Mouse (Mus musculus) hindbrain, embryonic 13.5 days (tissue): ENCODE results near the gene Cbfa2t3. TPM values are rescaled to one million over a fixed set of nuclear protein-coding genes. Genes with fewer than 3 reads are reported as not detected.
"Not testable (repeated sequence)": the region's sequence is repeated elsewhere in the genome, so short reads cannot be mapped to it uniquely, and the experiment has no call there.

Experiments used
- ATAC-seq: fragments of 200-750 bp; cut with Nextera tagmentation; 2 replicates; pipeline ENCODE4 v1.8.0; 2017; ENCODE audit warnings: moderate TSS enrichment; ENCODE audit not compliant: low FRiP score
- H3K27ac ChIP-seq: fragments of 300-500 bp; sonication (generic); 2 replicates; pipeline ENCODE4 v1.5.1; 2015; ENCODE audit warnings: inconsistent platforms, mild to moderate bottlenecking, moderate library complexity
- H3K27me3 ChIP-seq: fragments of 300-500 bp; sonication (generic); 2 replicates; pipeline ENCODE4 v1.6.1; 2015; ENCODE audit warnings: mild to moderate bottlenecking, inconsistent platforms
- H3K36me3 ChIP-seq: fragments of 300-500 bp; sonication (generic); 2 replicates; pipeline ENCODE4 v1.6.1; 2015; ENCODE audit warnings: mild to moderate bottlenecking, inconsistent platforms
- H3K4me1 ChIP-seq: fragments of 300-500 bp; sonication (generic); replicated peaks from 2 replicates; pipeline ENCODE4 v1.6.1; 2015; ENCODE audit warnings: inconsistent platforms
- H3K4me2 ChIP-seq: fragments of 300-500 bp; sonication (generic); 2 replicates; pipeline ENCODE4 v1.6.1; 2015; ENCODE audit warnings: inconsistent platforms, mild to moderate bottlenecking, moderate library complexity
- H3K4me3 ChIP-seq: fragments of 300-500 bp; sonication (generic); 2 replicates; pipeline ENCODE4 v1.5.1; 2015; ENCODE audit warnings: mild to moderate bottlenecking, inconsistent platforms
- H3K9ac ChIP-seq: fragments of 300-500 bp; sonication (generic); 2 replicates; pipeline ENCODE4 v1.6.1; 2015; ENCODE audit warnings: mild to moderate bottlenecking, inconsistent platforms
- H3K9me3 ChIP-seq: fragments of 300-500 bp; sonication (generic); 2 replicates; pipeline ENCODE4 v1.6.1; 2016; ENCODE audit warnings: inconsistent platforms
- WGBS: fragments of 180-500 bp; shearing (Covaris S2); methylation state at CpG from one replicate; pipeline ENCODE4 v1.1.7; 2015; 5-methylcytosine and 5-hydroxymethylcytosine counted together
- polyA plus RNA-seq: library from polyadenylated mRNA; unstranded; fragments of >200 nt; fragmentation: Nextera tagmentation; extraction: Ambion mirVana; gene quantifications from 2 replicates; pipeline ENCODE4 v1.2.1, GENCODE M21; 2015

The Cbfa2t3 gene
- polyA plus RNA-seq, 1 experiment from 2014 or later, result 30.2 TPM

DNA sequence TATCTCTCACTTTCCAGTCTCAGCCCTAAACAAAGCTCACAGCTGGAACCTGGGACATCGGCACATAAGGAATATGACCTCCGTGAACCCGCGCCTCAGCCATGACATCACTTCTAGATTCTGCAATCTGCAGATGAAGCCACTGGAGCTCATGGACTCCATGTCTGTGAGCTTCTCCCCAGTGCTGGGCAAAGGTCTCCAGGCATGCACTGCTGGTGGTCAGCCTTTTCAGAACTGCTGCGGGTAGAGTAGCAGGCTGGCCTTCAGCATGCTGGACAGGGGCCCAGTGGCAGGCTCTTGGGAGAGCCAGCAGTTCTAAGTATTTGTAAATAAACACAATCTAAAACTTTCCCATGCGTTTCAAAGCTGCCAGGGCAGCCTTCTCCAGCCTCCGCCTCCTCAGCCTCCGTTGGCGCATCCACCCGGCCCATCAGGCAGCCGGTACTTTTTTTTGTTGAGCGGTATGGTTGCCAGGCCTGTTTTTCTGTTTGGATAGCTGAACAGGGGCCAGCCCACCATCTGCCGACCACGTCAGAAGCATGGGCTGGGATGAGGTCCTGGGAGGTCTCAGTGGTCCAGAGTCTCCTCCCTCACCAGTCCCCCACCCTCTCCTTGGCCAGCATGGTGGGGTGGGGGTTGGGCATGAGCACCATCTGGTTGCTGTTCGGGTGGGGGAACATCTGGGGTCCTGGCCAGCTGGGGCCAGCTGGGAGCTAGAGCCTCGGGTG, 59.2 kb downstream of the Cbfa2t3 start:
- peaks cover 35% of the 10 kb centered on the region for H3K4me1 ChIP-seq
- H3K27me3 ChIP-seq, result no peaks in the 10 kb centered on the region
- H3K9me3 ChIP-seq, result no peaks in the 10 kb centered on the region
- H3K27ac ChIP-seq, result peak overlapping the region; percentile 69
- H3K9ac ChIP-seq, result no peak overlapping the region
- peaks cover 93% of the 10 kb centered on the region for H3K36me3 ChIP-seq
- ATAC-seq, result no peak
- WGBS, result 32% methylated on average over 16 of the region's 16 CpGs
- H3K4me3 ChIP-seq, result no peak overlapping the region
- H3K4me2 ChIP-seq, result no peak overlapping the region

- H3K9ac ChIP-seq, result 0 out of 2 replicates have a peak overlapping the region, but pooled peaks have one; percentile 13
- H3K9me3 ChIP-seq, result no peaks in the 10 kb centered on the region
- no peak overlapping the region for H3K4me2 ChIP-seq
- no peaks in the 10 kb centered on the region for H3K27me3 ChIP-seq
- peaks cover 35% of the 10 kb centered on the region for H3K4me1 ChIP-seq
- peaks cover 93% of the 10 kb centered on the region for H3K36me3 ChIP-seq
- WGBS, result 72% methylated on average over 16 of the region's 16 CpGs
- no peak overlapping the region for H3K4me3 ChIP-seq
- ATAC-seq, result no peak
- H3K27ac ChIP-seq, result peak overlapping the region; percentile 69
Observed at GRCm38 (mm10) chr8:122638601-122639000, 60.3 kb downstream of the Cbfa2t3 start.

DNA sequence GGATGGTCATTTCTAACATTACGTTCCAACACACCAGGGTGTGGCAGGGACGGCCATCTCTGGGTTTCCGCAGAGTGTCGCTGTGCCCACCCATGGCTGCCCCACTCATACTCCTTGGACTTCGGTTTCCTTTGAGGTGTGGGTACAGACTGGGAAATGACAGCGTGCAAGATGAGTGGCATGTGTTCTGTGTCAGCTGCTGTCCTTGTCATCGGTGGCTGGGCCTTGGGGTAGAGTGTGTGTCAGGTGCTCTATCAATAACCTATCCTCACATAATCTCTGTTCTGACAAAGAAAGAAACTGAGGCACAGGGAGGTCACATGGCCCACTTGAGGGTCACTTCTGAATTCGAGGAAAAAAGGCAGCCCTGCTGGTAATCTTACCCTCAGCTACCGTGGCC, 61.7 kb downstream of the Cbfa2t3 start:
- Histone ChIP-seq H3K9ac (no peak overlapping the region), H3K4me2 (no peak overlapping the region), H3K9me3 (no peaks in the 10 kb centered on the region), H3K27ac (no peak overlapping the region), H3K27me3 (no peaks in the 10 kb centered on the region), H3K4me1 (peaks cover 35% of the 10 kb centered on the region), H3K4me3 (no peak overlapping the region), H3K36me3 (peaks cover 94% of the 10 kb centered on the region)
- WGBS, result 90% methylated on average over 9 of the region's 9 CpGs
- ATAC-seq, result no peak

GRCm38 (mm10) chr8:122636803-122637175, 62.1 kb downstream of the Cbfa2t3 start:
- no peak overlapping the region for H3K4me3 ChIP-seq
- H3K27me3 ChIP-seq, result no peaks in the 10 kb centered on the region
- WGBS, result 71% methylated on average over 9 of the region's 9 CpGs
- H3K9ac ChIP-seq, result no peak overlapping the region
- H3K27ac ChIP-seq, result no peak overlapping the region
- H3K36me3 ChIP-seq, result peaks cover 94% of the 10 kb centered on the region
- no peak for ATAC-seq
- no peak overlapping the region for H3K4me2 ChIP-seq
- H3K4me1 ChIP-seq, result peaks cover 31% of the 10 kb centered on the region
- H3K9me3 ChIP-seq, result no peaks in the 10 kb centered on the region

- H3K4me1 ChIP-seq, result peaks cover 30% of the 10 kb centered on the region
- H3K4me2 ChIP-seq, result no peak overlapping the region
- H3K36me3 ChIP-seq, result peaks cover 89% of the 10 kb centered on the region
- H3K4me3 ChIP-seq, result no peak overlapping the region
- WGBS, result 78% methylated on average over 14 of the region's 14 CpGs
- no peak overlapping the region for H3K9ac ChIP-seq
- no peak overlapping the region for H3K27ac ChIP-seq
- no peaks in the 10 kb centered on the region for H3K9me3 ChIP-seq
- ATAC-seq, result no peak
- no peaks in the 10 kb centered on the region for H3K27me3 ChIP-seq
Observed at GRCm38 (mm10) chr8:122635878-122636802, 62.8 kb downstream of the Cbfa2t3 start.

DNA sequence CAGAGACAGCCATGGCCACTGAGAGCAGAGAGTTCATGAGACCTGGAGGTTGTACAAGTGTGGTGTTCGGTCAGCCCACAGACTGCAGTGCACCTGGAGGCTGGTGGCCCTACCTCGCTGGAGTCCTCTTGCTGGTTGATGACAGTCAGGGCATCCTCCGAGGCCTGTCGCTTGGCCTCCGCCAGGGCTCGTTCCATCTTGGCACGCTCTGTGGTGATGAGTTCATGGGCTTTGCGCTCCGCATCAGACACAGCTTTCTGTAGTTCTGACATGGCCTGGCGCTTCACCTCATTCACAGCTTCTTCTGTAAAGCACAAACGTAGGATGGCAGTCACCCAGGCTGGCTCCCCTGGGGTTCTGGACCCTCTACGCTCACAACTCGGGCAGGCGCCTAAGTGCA, 65.7 kb downstream of the Cbfa2t3 start:
- no peak overlapping the region for H3K9ac ChIP-seq
- H3K4me1 ChIP-seq, result peaks cover 12% of the 10 kb centered on the region; the same call in 1 of the 2 replicates
- 92% methylated on average over 14 of the region's 14 CpGs for WGBS
- no peaks in the 10 kb centered on the region for H3K27me3 ChIP-seq
- no peaks in the 10 kb centered on the region for H3K9me3 ChIP-seq
- no peak overlapping the region for H3K4me2 ChIP-seq
- no peak for ATAC-seq
- no peak overlapping the region for H3K27ac ChIP-seq
- no peak overlapping the region for H3K4me3 ChIP-seq
- peaks cover 88% of the 10 kb centered on the region for H3K36me3 ChIP-seq

DNA sequence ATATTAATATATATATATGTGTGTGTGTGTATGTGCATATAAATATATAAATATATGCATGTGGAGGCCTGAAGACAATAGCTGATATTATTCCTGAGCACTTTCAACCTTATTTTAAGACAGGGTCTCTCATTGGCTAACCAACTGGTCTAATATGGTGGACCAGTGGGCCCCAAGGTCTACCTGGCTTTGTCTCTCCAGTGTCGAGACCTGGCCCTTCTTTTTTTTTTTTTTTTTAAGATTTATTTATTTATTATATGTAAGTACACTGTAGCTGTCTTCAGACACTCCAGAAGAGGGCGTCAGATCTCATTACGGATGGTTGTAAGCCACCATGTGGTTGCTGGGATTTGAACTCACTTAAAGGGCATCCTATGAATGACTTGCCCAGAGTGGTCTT, 66.8 kb downstream of the Cbfa2t3 start:
- not testable (repeated sequence) for ATAC-seq, H3K4me3 ChIP-seq, H3K4me2 ChIP-seq, H3K27ac ChIP-seq, H3K9ac ChIP-seq, H3K9me3 ChIP-seq, H3K27me3 ChIP-seq
- Histone ChIP-seq H3K36me3 (peaks cover 84% of the 10 kb centered on the region), H3K4me1 (peaks cover 15% of the 10 kb centered on the region; the same call in 1 of the 2 replicates)
- WGBS, result 79% methylated on average over 3 of the region's 3 CpGs

DNA sequence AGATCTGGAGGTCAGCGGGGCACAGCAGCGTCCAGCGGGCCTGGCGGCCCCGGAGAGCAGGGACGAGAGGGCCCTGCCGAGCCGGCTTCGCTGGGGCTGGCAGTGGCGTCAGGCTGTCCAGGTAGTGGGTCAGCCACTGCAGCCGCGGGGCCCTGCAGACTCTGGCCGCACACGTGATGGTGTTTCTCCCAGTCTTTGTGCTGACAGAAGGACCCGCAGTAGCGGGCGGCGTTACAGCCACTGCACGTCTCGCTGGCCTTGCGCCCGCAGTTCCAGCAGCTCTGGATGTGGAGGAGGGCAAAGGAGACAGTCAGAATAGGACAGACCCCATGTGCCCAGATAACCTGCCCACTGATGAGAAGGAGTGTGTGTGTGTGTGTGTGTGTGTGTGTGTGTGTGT, 68.2 kb downstream of the Cbfa2t3 start:
- no peak overlapping the region for H3K27ac ChIP-seq

GRCm38 (mm10) chr8:122629388-122629787, 69.5 kb downstream of the Cbfa2t3 start:
- H3K9ac ChIP-seq, result no peak overlapping the region
- WGBS, result 19% methylated on average over 10 of the region's 10 CpGs
- no peak overlapping the region for H3K4me2 ChIP-seq
- H3K27ac ChIP-seq, result no peak overlapping the region
- no peaks in the 10 kb centered on the region for H3K27me3 ChIP-seq
- H3K36me3 ChIP-seq, result peaks cover 60% of the 10 kb centered on the region
- peaks cover 20% of the 10 kb centered on the region for H3K4me1 ChIP-seq
- H3K4me3 ChIP-seq, result no peak overlapping the region
- no peak for ATAC-seq
- no peaks in the 10 kb centered on the region for H3K9me3 ChIP-seq

More for the DNA sequence above, 68.2 kb downstream of the Cbfa2t3 start:
- H3K4me1 ChIP-seq, result peaks cover 18% of the 10 kb centered on the region; the same call in 1 of the 2 replicates
- no peak for ATAC-seq
- 64% methylated on average over 22 of the region's 22 CpGs for WGBS
- H3K9me3 ChIP-seq, result no peaks in the 10 kb centered on the region
- H3K4me2 ChIP-seq, result no peak overlapping the region
- no peaks in the 10 kb centered on the region for H3K27me3 ChIP-seq
- no peak overlapping the region for H3K4me3 ChIP-seq
- 0 out of 2 replicates have a peak overlapping the region, but pooled peaks have one; percentile 19 for H3K9ac ChIP-seq
- H3K36me3 ChIP-seq, result peaks cover 73% of the 10 kb centered on the region

DNA sequence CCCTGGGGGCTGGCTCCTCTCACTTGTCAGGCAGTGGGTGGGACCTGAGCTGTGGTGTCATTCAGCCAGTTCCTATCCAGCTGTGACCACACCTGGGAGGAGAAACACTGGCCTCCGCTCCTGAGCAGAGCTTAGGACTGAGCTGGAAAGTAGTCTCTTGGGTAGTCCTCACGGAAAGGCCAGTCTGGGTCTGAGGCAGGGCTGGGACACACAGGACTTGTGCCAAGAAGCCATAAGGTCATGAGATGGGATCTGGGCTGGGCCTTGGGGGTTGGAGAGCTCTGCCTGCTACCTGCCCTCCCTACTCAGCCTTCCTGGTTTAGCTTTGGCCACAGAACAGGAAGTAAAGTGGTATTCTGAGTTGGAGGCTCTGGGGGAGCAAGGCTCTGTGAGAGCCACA, 72.0 kb downstream of the Cbfa2t3 start:
- 81% methylated on average over 2 of the region's 2 CpGs for WGBS
- no peak overlapping the region for H3K27ac ChIP-seq
- H3K27me3 ChIP-seq, result no peaks in the 10 kb centered on the region
- H3K9ac ChIP-seq, result no peak overlapping the region
- H3K9me3 ChIP-seq, result no peaks in the 10 kb centered on the region
- ATAC-seq, result no peak
- H3K4me3 ChIP-seq, result no peak overlapping the region
- peaks cover 27% of the 10 kb centered on the region for H3K4me1 ChIP-seq
- no peak overlapping the region for H3K4me2 ChIP-seq
- H3K36me3 ChIP-seq, result peaks cover 35% of the 10 kb centered on the region

DNA sequence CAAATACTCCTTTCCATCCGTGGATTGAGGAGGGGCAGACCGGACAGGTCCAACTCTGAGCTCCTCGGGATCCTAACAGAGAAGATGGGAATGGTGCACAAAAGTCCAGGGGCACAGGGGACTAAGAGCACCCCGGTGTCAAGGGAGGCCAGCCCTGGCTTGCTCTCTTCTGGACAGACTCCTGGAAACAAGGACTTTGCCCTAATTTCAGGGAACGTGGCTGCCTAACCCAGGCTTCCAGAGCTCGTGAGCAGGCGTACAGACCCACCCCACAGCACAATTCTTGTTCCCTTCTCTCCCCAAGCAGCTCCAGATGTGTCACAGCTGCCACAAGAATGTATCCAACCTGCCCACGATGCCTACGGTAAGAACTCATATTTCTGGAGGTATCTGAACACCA, 73.1 kb downstream of the Cbfa2t3 start:
- Histone ChIP-seq H3K4me1 (peaks cover 26% of the 10 kb centered on the region), H3K27me3 (no peaks in the 10 kb centered on the region), H3K36me3 (peaks cover 31% of the 10 kb centered on the region), H3K9ac (no peak overlapping the region), H3K4me3 (no peak overlapping the region), H3K4me2 (no peak overlapping the region), H3K9me3 (no peaks in the 10 kb centered on the region), H3K27ac (0 out of 2 replicates have a peak overlapping the region, but pooled peaks have one; percentile 62)
- ATAC-seq, result no peak
- WGBS, result 87% methylated on average over 9 of the region's 9 CpGs

GRCm38 (mm10) chr8:122624653-122625052, 74.3 kb downstream of the Cbfa2t3 start:
- H3K4me1 ChIP-seq, result peaks cover 24% of the 10 kb centered on the region

More at GRCm38 (mm10) chr8:122624653-122625052, 74.3 kb downstream of the Cbfa2t3 start:
- H3K9me3 ChIP-seq, result no peaks in the 10 kb centered on the region
- no peak overlapping the region for H3K27ac ChIP-seq
- no peak overlapping the region for H3K4me3 ChIP-seq
- H3K4me2 ChIP-seq, result no peak overlapping the region
- 73% methylated on average over 5 of the region's 5 CpGs for WGBS
- no peaks in the 10 kb centered on the region for H3K27me3 ChIP-seq
- no peak overlapping the region for H3K9ac ChIP-seq
- H3K36me3 ChIP-seq, result peaks cover 21% of the 10 kb centered on the region
- ATAC-seq, result no peak
